7 mouse cellular contexts compared by ENCODE assay signal in the genomic region with DNA sequence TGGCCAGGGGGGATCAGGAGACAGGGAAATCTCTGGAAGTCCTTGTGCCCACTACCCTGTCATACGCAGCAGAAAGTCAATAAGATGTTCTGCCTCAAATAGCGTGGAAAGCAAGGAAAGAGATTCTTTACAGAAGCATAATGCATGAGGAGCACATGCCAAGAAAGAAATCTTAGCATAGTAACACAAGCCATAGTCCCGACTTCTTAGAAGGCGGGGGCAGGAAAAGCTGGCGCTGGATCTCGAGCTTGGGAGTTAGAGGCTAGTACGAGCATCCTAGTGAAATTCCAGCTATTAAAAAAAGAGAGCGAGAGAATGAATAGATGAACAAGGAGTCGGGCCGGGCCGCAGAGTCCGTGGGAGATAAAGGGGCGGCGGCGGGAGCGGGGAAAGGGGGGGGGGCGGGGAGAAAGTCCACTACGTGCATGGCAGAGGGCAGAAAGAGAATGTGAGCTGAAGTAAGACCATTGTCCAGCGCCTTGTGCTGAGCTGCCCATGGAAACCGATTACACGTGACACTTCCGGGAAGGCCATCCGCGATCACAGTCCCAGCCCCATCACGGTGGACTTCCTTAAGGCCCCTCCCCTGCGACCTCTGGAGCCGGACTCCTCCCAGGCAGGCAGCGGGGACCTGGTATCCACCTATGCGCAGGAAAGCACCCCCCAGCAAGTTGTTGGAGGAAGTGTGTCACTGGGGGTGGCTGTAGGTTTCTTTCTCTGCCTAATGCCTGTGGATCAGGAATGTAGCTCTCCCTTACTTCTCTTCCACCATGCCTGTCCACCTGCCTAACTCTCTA. TPM values are rescaled to one million over a fixed set of nuclear protein-coding genes. Genes with fewer than 3 reads are reported as not detected.
DNase-seq lines count a peak whose midpoint lies in the region; ATAC-seq lines count a peak whose summit lies in the region.

No protein-coding gene starts in this region.

- H3K4me2 ChIP-seq in embryonic facial prominence, embryonic 14.5 days (ENCODE audit: low read depth, low read length): peak overlapping the region; percentile 61

- intact Hi-C loops in heart, postnatal 14 days (cut with DNase I): no loop called here

- 7% methylated on average over 22 of the region's 29 CpGs for WGBS in embryonic facial prominence, embryonic 14.5 days

- peak; percentile 61 to 65 for DNase-seq in B cell, adult 2 months
- peak; percentile 40 for DNase-seq in ES-CJ7 (ENCODE audit: low read depth, low spot score)
- DNase-seq in embryonic facial prominence, embryonic 14.5 days (ENCODE audit: low spot score): peak; percentile 72
- DNase-seq in heart, postnatal 14 days: peak; percentile 56 to 63
- peak; percentile 79 for DNase-seq in kidney, postnatal 36 days
- DNase-seq in lung, postnatal 4 days: peak; percentile 77 to 81
- DNase-seq in spleen, postnatal 36 days (ENCODE audit: low spot score in 2 of 2): peak; percentile 44 to 52

- H3K27me3 ChIP-seq in embryonic facial prominence, embryonic 14.5 days (replicated peaks; ENCODE audit: control insufficient read depth, insufficient read depth, low read length): no peaks in the 10 kb centered on the region

- peak overlapping the region; percentile 35 for H3K4me3 ChIP-seq in embryonic facial prominence, embryonic 14.5 days (ENCODE audit: low read depth, low read length)

- no peak overlapping the region; the same call in 1 of the 2 replicates for H3K27ac ChIP-seq in embryonic facial prominence, embryonic 14.5 days (replicated peaks; ENCODE audit: low read depth, low read length)

- H3K9ac ChIP-seq in embryonic facial prominence, embryonic 14.5 days (ENCODE audit: low read depth, low read length): peak overlapping the region; percentile 64

- peak; percentile 60 for ATAC-seq in embryonic facial prominence, embryonic 14.5 days (ENCODE audit: low read depth)

- H3K36me3 ChIP-seq in embryonic facial prominence, embryonic 14.5 days (ENCODE audit: control insufficient read depth, insufficient read depth, low read length): no peaks in the 10 kb centered on the region

- H3K4me1 ChIP-seq in embryonic facial prominence, embryonic 14.5 days (ENCODE audit: control insufficient read depth, insufficient read depth, low read length): peaks cover 6% of the 10 kb centered on the region

- no peaks in the 10 kb centered on the region for H3K9me3 ChIP-seq in embryonic facial prominence, embryonic 14.5 days (ENCODE audit: control insufficient read depth, low read length)

RNA-seq across cellular contexts. Expression of gene Cdc42, which starts 12.6 kb away (rescaled TPM):
- polyA plus RNA-seq in embryonic facial prominence, embryonic 14.5 days (2014; fragmentation: Nextera tagmentation; extraction: Ambion mirVana): 714 and 769 TPM in 2 replicates
- total RNA-seq in heart, postnatal 14 days (2021): 100 to 1,000 TPM; 182 to 187 TPM

RNA-seq across cellular contexts. Expression of gene Cela3a, which starts 39.4 kb away (rescaled TPM):
- not detected in 2 replicates for polyA plus RNA-seq in embryonic facial prominence, embryonic 14.5 days (2014; fragmentation: Nextera tagmentation; extraction: Ambion mirVana)
- total RNA-seq in heart, postnatal 14 days (2021): not detected
